Mouse (Mus musculus): ENCODE data around the gene Galr3. TPM values are rescaled to one million over a fixed set of nuclear protein-coding genes. Genes with fewer than 3 reads are reported as not detected.
"Not testable (repeated sequence)": the region's sequence is repeated elsewhere in the genome, so short reads cannot be mapped to it uniquely, and the experiment has no call there.

Gene Galr3
- polyA plus RNA-seq, 1 experiment from 2014 or later: not detected

DNA sequence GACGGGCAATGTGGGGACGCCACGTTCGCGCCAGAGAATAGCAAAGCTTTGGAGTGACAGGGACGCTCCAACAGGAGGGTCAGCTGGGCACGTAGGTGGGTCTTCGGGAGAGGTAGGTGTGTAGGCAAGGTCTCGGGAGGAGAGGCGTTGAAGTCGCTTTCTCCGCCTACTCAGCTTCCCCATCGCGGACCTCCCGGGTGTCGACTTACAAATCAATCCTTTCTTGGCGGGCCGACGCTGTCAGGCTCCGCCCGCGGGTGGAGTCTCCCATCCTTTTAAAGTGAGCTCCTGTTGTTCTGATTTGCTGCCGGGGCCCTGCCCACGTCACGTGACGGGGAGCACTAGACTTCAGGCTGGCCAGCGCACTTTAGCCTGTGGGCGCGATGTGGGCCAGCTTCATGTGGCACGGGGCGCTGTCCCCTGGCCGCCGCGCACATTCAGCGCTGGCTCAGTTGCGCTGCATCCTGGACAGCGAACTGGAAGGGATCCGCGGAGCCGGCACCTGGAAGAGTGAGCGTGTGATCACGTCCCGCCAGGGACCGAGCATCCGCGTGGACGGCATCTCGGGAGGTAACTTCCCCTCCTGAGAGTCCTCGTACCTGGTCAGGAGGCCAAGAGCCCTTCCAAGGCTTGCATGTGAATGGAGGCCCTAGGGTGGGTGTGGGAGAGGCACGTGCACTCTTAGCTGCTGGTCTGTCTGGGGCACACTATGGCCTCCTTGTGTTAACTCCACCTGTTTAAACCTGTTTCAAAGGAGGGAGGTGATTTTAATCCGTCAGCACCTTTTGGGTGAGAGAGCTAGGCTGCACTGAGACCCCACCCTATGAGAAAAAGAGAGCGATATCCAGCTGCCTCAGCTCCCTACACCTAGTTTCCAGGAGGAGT lies 10.9 kb upstream of the Galr3 start:
- peak overlapping the region; percentile 97 for H3K4me2 ChIP-seq (replicated peaks; ENCODE audit: low read depth, low read length)
- peaks cover 35% of the 10 kb centered on the region for H3K4me1 ChIP-seq (ENCODE audit: insufficient read depth, low read length)
- WGBS: under 1% methylated on average over 52 of the region's 52 CpGs
- peaks cover 4% of the 10 kb centered on the region; the same call in 1 of the 2 replicates for H3K36me3 ChIP-seq (ENCODE audit: insufficient read depth, low read length)
- H3K9ac ChIP-seq (replicated peaks; ENCODE audit: low read length): peak overlapping the region; percentile 100
- peak overlapping the region; percentile 79 for H3K4me3 ChIP-seq (ENCODE audit: low read length)
- ATAC-seq (ENCODE audit: low FRiP score, low TSS enrichment): peak; percentile 86
- no peaks in the 10 kb centered on the region for H3K9me3 ChIP-seq (ENCODE audit: low read length)
- peak overlapping the region; percentile 98 for H3K27ac ChIP-seq (ENCODE audit: low read length)
- no peaks in the 10 kb centered on the region for H3K27me3 ChIP-seq (ENCODE audit: insufficient read depth, low read length)

DNA sequence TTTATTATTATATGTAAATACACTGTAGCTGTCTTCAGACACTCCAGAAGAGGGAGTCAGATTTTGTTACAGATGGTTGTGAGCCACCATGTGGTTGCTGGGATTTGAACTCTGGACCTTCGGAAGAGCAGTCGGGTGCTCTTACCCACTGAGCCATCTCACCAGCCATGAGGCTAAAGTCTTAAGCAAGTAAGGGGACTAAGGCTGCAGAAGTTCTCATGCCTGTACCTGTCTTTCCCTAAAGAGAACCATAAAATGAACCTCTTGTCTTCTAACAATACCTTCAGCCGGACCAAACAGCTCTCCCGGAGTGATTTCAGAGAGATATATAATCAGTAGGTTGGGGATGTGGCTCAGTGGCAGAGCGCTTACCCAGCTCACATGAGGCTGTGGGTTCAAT lies 9.8 kb upstream of the Galr3 start:
- peaks cover 25% of the 10 kb centered on the region for H3K4me1 ChIP-seq (ENCODE audit: insufficient read depth, low read length)
- H3K4me3 ChIP-seq (ENCODE audit: low read length); ATAC-seq (ENCODE audit: low FRiP score, low TSS enrichment); H3K27me3 ChIP-seq (ENCODE audit: insufficient read depth, low read length); H3K4me2 ChIP-seq (replicated peaks; ENCODE audit: low read depth, low read length); H3K27ac ChIP-seq (ENCODE audit: low read length); H3K9me3 ChIP-seq (ENCODE audit: low read length); H3K9ac ChIP-seq (replicated peaks; ENCODE audit: low read length): not testable (repeated sequence)
- H3K36me3 ChIP-seq (ENCODE audit: insufficient read depth, low read length): peaks cover 12% of the 10 kb centered on the region
- 88% methylated on average over 5 of the region's 5 CpGs for WGBS

DNA sequence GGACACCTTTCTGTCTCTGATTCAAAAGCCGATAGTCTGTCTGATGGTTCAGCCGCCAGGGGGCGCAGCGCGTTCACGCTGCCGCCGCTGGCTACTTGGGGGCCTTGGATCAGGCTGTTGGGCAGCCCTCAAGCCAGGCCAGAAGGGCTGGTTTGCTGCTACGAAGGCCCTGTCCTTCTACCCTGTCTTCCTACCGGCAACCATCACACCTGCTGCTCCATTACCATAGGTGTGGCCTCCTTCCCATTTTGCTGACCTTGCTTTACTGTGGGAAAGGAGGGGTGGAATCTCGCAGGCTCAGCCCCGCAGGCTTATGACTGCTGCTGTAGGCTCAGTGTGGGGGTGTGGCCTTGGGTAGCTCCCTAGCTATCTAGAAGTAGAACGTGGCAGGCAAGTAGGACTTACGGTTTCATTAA lies 3.8 kb upstream of the Galr3 start:
- ATAC-seq (ENCODE audit: low FRiP score, low TSS enrichment): 0 out of 2 replicates have a peak, but pooled peaks have one; percentile 16
- H3K4me3 ChIP-seq (ENCODE audit: low read length): no peak overlapping the region
- H3K9me3 ChIP-seq (ENCODE audit: low read length): no peaks in the 10 kb centered on the region
- H3K36me3 ChIP-seq (ENCODE audit: insufficient read depth, low read length): peaks cover 15% of the 10 kb centered on the region
- no peak overlapping the region for H3K4me2 ChIP-seq (replicated peaks; ENCODE audit: low read depth, low read length)
- WGBS: 11% methylated on average over 14 of the region's 14 CpGs
- peaks cover 14% of the 10 kb centered on the region; the same call in 1 of the 2 replicates for H3K4me1 ChIP-seq (ENCODE audit: insufficient read depth, low read length)
- H3K9ac ChIP-seq (replicated peaks; ENCODE audit: low read length): no peak overlapping the region
- peaks cover 20% of the 10 kb centered on the region for H3K27me3 ChIP-seq (ENCODE audit: insufficient read depth, low read length)
- no peak overlapping the region for H3K27ac ChIP-seq (ENCODE audit: low read length)

DNA sequence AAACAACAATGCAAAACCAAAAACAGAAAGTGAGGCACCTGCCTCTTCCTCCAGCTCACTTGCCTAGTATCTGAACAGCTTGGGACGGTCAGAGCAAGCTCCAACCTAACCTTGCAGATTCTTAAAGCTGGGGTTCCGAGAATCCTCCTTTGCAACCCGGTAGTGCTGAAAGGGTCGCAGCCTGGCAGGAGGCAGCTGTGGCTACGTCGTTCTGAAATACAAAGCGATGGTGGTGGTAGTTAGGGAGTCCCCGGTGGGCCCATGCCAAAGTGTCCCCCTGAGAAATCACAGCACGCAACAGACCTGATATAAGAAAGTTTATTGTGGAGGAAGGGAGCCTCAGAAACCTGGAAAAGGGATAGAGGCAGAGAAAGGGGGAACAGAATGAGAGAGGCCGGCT lies 3.4 kb upstream of the Galr3 start:
- peaks cover 22% of the 10 kb centered on the region for H3K27me3 ChIP-seq (ENCODE audit: insufficient read depth, low read length)
- peaks cover 14% of the 10 kb centered on the region; the same call in 1 of the 2 replicates for H3K4me1 ChIP-seq (ENCODE audit: insufficient read depth, low read length)
- H3K27ac ChIP-seq (ENCODE audit: low read length): no peak overlapping the region
- no peaks in the 10 kb centered on the region for H3K9me3 ChIP-seq (ENCODE audit: low read length)
- ATAC-seq (ENCODE audit: low FRiP score, low TSS enrichment): no peak
- 74% methylated on average over 10 of the region's 10 CpGs for WGBS
- peaks cover 15% of the 10 kb centered on the region for H3K36me3 ChIP-seq (ENCODE audit: insufficient read depth, low read length)
- H3K4me2 ChIP-seq (replicated peaks; ENCODE audit: low read depth, low read length): no peak overlapping the region
- H3K4me3 ChIP-seq (ENCODE audit: low read length): no peak overlapping the region
- no peak overlapping the region for H3K9ac ChIP-seq (replicated peaks; ENCODE audit: low read length)

DNA sequence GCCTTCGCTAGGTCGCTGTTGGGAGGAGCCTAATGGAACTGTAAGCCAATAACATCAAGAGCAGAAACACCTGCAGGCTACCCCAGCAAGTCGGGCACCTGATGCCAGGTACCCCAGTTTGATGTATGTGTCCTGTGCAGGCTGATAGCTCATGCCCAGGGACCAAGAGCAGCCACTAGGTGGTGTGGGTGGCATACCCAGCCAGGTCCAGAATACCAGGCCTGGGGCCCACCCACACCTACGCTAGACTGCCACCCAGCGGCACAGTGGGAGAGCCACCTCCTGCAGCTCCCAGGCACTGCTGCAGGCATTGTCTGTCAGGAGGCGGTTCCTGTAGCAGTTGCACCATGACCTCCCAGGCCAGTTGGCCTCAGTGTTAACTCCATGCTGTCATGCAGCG lies 2.8 kb upstream of the Galr3 start:
- no peak overlapping the region for H3K9ac ChIP-seq (replicated peaks; ENCODE audit: low read length)
- no peaks in the 10 kb centered on the region for H3K9me3 ChIP-seq (ENCODE audit: low read length)
- WGBS: 11% methylated on average over 7 of the region's 7 CpGs
- no peak overlapping the region for H3K27ac ChIP-seq (ENCODE audit: low read length)
- ATAC-seq (ENCODE audit: low FRiP score, low TSS enrichment): peak; percentile 69
- no peak overlapping the region for H3K4me3 ChIP-seq (ENCODE audit: low read length)
- peaks cover 14% of the 10 kb centered on the region; the same call in 1 of the 2 replicates for H3K4me1 ChIP-seq (ENCODE audit: insufficient read depth, low read length)
- H3K36me3 ChIP-seq (ENCODE audit: insufficient read depth, low read length): peaks cover 15% of the 10 kb centered on the region
- peaks cover 27% of the 10 kb centered on the region for H3K27me3 ChIP-seq (ENCODE audit: insufficient read depth, low read length)
- no peak overlapping the region for H3K4me2 ChIP-seq (replicated peaks; ENCODE audit: low read depth, low read length)

DNA sequence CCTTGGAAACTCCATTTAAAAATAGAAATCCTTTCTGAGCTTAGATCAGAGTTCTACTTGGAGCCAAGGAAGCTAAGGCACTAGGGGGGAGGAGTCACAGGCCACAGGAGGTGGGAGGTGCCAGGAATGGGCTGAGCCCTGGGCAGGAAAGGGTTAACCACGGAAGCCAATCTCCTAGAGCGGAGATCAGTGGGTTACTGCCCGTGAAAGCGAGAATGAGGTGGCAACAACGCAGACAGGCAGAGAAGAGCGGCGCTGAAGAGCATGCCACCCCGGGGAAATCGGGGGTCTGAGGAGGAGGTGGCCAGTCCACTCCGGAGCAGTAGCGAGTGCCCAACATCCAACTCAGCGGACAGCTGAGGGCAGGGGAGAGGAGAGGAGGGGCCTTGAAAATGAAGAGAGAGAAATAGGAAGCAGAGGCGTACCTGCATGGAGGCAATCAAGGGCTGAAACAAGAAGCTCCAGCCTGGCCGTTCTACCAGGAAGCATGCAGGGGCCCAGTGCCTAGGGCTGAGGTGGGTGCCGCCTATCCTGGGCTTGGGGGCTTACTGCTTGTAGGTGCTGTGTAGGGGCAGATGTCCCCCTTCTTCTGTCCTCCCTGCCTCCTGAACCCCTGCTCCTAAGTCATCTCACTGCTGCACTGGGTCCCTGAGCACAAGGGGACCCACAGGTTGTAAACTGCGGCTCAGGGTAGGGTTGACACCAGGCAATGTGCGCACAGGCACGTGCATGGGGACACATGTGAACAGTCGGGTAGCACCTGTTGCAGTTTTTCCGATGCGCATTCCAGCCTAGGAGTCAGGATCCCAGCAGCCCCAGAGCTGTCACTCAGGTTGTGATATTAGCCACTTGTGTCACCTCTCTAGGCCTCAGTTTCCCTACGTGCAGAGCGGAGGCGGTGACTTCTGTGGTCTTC lies 926 bp upstream of the Galr3 start:
- Histone ChIP-seq H3K9ac (replicated peaks; ENCODE audit: low read length) (no peak overlapping the region), H3K4me3 (ENCODE audit: low read length) (peak overlapping the region; percentile 29), H3K36me3 (ENCODE audit: insufficient read depth, low read length) (peaks cover 11% of the 10 kb centered on the region; the same call in 1 of the 2 replicates), H3K27me3 (ENCODE audit: insufficient read depth, low read length) (peaks cover 27% of the 10 kb centered on the region), H3K9me3 (ENCODE audit: low read length) (no peaks in the 10 kb centered on the region), H3K4me1 (ENCODE audit: insufficient read depth, low read length) (peaks cover 24% of the 10 kb centered on the region), H3K27ac (ENCODE audit: low read length) (no peak overlapping the region), H3K4me2 (replicated peaks; ENCODE audit: low read depth, low read length) (peak overlapping the region; percentile 47)
- WGBS: 15% methylated on average over 24 of the region's 24 CpGs
- peak; percentile 10; the same call in 1 of the 2 replicates for ATAC-seq (ENCODE audit: low FRiP score, low TSS enrichment)

DNA sequence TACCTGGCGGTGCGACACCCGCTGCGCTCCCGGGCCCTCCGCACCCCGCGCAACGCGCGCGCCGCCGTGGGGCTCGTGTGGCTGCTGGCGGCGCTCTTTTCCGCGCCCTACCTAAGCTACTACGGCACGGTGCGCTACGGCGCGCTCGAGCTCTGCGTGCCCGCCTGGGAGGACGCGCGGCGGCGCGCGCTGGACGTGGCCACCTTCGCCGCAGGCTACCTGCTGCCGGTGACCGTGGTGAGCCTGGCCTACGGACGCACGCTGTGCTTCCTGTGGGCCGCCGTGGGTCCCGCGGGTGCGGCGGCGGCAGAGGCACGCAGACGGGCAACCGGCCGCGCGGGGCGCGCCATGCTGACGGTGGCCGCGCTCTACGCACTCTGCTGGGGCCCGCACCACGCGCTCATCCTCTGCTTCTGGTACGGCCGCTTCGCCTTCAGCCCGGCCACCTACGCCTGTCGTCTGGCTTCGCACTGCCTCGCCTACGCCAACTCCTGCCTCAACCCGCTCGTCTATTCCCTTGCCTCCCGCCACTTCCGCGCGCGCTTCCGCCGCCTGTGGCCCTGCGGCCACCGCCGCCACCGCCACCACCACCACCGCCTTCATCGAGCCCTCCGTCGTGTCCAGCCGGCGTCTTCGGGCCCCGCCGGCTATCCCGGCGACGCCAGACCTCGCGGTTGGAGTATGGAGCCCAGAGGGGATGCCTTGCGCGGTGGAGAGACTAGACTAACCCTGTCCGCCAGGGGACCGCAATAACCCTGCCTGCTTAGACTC lies 1.2 kb downstream of the Galr3 start:
- Histone ChIP-seq H3K4me1 (ENCODE audit: insufficient read depth, low read length) (peaks cover 23% of the 10 kb centered on the region), H3K27me3 (ENCODE audit: insufficient read depth, low read length) (peaks cover 27% of the 10 kb centered on the region), H3K36me3 (ENCODE audit: insufficient read depth, low read length) (no peaks in the 10 kb centered on the region), H3K4me3 (ENCODE audit: low read length) (peak overlapping the region; percentile 57), H3K9me3 (ENCODE audit: low read length) (no peaks in the 10 kb centered on the region), H3K4me2 (replicated peaks; ENCODE audit: low read depth, low read length) (peak overlapping the region; percentile 98), H3K27ac (ENCODE audit: low read length) (no peak overlapping the region), H3K9ac (replicated peaks; ENCODE audit: low read length) (peak overlapping the region; percentile 67)
- WGBS: under 1% methylated on average over 93 of the region's 105 CpGs
- 0 out of 2 replicates have a peak, but pooled peaks have one; percentile 1 for ATAC-seq (ENCODE audit: low FRiP score, low TSS enrichment)

DNA sequence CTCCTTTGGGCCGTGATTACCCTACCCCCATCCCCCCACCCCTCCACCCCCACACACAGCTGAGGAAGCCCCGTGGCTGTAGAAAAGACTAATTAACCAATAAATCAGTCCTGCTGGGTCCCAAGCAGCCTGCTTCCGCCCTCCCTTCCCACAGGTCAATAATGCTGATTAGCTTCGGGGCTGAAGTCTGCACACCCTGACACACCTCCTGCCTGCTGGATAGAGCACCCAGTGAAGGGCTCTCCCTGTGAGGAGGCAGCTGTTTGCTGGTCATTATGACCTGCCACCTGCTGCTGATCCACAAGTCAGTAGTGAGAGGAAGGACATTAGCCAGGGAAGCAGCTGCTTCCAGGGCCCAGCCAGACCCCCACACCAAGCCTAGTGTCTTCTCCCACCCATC lies 3.2 kb downstream of the Galr3 start:
- Histone ChIP-seq H3K9me3 (ENCODE audit: low read length) (no peaks in the 10 kb centered on the region), H3K27me3 (ENCODE audit: insufficient read depth, low read length) (peaks cover 27% of the 10 kb centered on the region), H3K4me1 (ENCODE audit: insufficient read depth, low read length) (peaks cover 17% of the 10 kb centered on the region), H3K4me3 (ENCODE audit: low read length) (no peak overlapping the region), H3K27ac (ENCODE audit: low read length) (no peak overlapping the region), H3K36me3 (ENCODE audit: insufficient read depth, low read length) (no peaks in the 10 kb centered on the region), H3K4me2 (replicated peaks; ENCODE audit: low read depth, low read length) (no peak overlapping the region), H3K9ac (replicated peaks; ENCODE audit: low read length) (0 out of 2 replicates have a peak overlapping the region, but pooled peaks have one; percentile 1)
- ATAC-seq (ENCODE audit: low FRiP score, low TSS enrichment): no peak
- WGBS: 2% methylated on average over 4 of the region's 4 CpGs

DNA sequence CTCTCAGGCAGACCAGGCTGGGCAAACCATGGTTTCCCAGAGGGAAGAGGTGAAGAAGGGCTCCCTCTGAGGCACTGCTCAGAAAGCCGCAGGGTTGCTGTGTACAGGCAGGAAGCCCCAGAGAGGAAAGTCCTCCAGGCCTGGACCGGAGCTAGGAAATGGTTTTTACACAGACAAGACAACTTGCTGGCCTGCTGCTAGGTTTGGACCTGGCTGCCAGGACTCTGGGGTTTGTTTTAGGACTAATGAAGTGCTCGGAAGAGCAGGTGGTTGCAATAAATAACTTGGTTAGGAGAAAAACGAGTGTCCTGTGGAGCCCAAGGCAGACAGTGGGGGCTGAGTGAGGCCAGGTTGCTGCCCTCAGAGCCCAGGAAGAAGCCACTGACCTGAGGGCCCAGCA lies 6.5 kb downstream of the Galr3 start:
- no peak for ATAC-seq (ENCODE audit: low FRiP score, low TSS enrichment)
- 56% methylated on average over 4 of the region's 4 CpGs for WGBS

More for the DNA sequence above, 6.5 kb downstream of the Galr3 start:
- Histone ChIP-seq H3K27me3 (ENCODE audit: insufficient read depth, low read length) (0 out of 2 replicates have a peak, but pooled peaks cover 7% of the 10 kb centered on the region), H3K36me3 (ENCODE audit: insufficient read depth, low read length) (peaks cover 3% of the 10 kb centered on the region; the same call in 1 of the 2 replicates), H3K4me3 (ENCODE audit: low read length) (no peak overlapping the region), H3K9ac (replicated peaks; ENCODE audit: low read length) (no peak overlapping the region), H3K27ac (ENCODE audit: low read length) (no peak overlapping the region), H3K4me1 (ENCODE audit: insufficient read depth, low read length) (peaks cover 22% of the 10 kb centered on the region), H3K4me2 (replicated peaks; ENCODE audit: low read depth, low read length) (no peak overlapping the region), H3K9me3 (ENCODE audit: low read length) (no peaks in the 10 kb centered on the region)

Data from kidney, embryonic 16.5 days (tissue).